Mouse (Mus musculus) ovary, postnatal 10 days (tissue): Measurements from ENCODE around the gene Fam167b.
"Not testable (repeated sequence)": the region's sequence is repeated elsewhere in the genome, so short reads cannot be mapped to it uniquely, and the experiment has no call there.

ENCODE experiments used
- DNase-seq: peaks from one replicate; pipeline ENCODE4 v3.0.0; 2022; ENCODE audit warnings: low spot score

Fam167b gene

DNA sequence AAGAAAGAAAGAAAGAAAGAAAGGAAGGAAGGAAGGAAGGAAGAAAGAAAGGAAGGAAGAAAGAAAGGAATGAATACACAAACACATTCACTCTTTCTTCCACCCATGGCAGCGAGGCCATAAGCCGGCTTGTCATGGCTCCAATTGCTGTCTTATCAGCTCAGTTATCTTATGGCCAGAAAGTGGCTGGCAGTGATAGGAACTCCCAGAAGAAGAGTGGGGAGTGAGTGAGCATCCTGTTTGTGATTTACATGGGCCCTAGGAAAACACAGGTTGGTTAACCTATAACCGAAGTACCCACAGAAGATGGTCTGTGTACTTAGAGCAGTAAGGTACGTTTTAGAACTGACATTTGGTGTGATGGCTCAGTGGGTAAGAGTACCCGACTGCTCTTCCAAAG is 17.2 kb downstream of the Fam167b start:
- no peak for DNase-seq

DNA sequence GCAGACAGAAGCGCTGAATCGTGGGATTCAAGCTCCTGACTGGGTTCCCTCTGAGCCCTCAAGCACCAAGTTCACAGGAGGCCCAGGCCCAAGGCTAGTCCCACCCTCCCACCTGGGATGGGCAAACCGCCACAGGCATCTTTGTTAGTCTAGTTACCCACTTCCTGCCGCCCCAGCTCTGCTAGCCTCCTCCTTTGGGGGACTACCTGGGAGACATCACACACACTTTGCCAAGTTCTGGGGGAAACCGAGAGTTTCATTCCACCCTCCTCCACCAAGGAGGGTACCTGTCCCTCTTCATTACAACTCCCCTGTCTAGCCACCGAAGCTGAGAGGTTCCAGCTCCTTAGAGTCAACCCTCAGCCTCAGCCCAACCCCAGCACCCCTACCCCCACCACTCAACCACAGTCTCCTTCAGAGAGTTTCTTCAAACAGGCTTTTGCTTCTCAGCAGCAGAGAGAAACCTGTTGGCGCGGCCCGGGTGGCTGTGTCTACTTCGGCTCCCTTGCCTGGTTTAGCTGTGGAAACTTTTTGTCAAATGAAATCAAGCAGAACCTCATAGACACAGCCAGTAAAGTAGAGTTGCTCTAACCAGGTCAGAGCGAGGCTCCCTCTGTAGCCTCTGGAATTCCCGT is 19.9 kb downstream of the Fam167b start:
- DNase-seq: no peak

DNA sequence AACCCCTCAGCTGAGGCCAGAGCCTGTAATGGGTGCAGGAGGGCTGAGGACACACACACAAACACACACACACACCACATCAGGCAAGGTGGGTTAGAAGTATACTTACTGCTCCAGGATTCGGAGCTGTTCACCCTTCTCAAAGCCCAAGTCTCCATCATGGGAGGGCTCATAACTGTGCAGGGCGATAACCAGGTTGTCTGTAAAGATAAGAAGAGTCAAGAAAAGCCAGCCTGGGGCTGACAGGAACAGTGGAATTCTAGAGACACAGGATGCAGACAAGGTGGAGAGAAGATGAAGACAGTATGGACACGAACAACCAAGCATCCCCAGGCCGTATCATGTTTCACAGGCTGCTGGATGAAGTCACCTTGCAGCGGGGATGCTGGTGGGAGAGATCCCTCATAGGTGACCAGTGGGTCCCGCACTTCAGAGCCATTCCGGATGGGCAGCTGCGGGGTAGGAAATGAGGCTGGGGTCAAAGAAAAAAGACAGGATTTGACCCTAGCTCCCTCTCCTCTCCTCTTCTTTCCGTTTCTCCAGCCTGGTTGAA is 21.0 kb downstream of the Fam167b start:
- no peak for DNase-seq

DNA sequence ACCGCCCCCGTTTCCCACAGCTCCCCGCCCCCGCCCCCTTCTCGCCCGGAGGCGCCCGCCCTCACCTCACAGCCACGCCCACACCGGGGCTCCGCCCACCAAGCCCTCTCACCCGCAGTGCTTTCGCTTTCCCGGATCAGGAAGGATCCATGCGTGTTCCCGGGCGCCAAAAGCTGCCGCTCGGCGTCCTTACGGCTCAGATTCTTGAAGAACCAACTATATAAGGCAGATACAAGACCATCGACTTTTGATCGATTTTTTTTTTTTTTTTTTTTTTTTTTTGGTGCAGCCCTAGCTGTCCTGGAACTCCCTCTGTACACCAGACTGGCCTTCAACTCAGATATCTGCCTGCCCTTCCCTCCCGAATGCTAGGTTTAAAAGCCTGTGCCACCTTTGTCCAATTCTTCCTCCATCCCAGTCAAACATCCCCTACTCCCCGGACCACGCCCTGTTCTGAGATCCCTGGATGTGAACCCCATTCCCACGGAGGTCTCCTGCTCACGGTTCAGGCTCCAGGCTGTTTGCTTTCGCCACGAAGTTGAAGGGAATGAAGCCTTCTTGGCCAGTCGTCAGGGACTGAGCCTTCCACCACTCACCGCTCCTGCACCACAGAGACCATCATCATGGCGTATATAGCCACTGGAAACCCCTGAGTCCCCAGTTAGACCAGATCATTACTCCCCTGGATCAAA is 21.7 kb downstream of the Fam167b start:
- DNase-seq: peak; percentile 66

DNA sequence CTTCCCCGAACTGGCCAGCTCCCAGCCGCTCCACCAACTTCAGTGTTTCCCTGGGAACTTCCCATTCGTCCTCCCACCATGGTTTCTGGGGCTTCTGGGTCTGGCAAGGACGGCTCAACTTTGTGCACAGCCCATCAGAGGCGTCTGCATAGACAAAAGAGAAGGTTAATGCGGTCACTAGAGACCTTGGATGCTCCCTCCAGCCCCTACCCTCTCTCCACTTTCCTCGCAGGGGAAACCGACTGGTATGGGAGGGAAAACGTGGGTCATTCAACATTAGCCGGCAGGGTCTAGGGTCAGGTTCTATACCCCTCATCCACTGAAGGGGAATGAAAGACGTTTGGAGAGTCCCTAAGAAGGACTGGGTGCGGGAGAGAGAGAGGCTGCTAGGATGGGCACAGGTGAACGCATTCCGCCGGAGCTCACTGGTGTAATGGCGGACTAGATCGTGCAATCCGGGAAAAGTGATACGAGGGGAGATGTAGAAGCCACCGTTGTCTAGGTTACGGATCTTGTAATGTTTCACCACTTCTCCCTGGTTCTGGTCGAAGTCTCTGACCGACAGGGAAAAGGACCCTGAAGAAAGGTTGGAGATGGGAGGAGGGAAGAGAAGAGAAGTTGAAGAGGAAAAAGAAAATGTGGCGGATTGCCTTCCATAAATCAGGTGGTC is 22.4 kb downstream of the Fam167b start:
- peak; percentile 21 for DNase-seq

DNA sequence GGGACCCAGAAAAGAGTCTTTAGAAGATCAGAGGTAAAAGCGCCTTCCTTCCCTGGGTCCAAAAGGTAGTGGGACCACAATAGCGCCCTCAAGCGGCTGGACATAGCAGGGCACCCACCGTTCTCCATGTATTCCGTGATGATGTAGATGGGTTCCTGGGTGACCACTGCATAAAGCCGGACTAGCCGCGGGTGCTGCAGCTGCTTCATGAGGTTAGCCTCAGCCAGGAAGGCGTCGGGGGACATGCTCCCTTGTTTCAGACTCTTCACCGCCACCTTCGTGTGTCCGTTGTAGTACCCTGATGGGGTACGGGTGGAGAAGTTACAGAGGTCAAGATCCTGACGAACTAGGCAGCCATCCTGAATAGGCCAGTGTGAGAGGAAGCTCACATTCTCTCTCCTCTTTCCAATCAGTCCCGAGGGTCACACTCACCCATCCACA is 22.9 kb downstream of the Fam167b start:
- DNase-seq: peak; percentile 41

DNA sequence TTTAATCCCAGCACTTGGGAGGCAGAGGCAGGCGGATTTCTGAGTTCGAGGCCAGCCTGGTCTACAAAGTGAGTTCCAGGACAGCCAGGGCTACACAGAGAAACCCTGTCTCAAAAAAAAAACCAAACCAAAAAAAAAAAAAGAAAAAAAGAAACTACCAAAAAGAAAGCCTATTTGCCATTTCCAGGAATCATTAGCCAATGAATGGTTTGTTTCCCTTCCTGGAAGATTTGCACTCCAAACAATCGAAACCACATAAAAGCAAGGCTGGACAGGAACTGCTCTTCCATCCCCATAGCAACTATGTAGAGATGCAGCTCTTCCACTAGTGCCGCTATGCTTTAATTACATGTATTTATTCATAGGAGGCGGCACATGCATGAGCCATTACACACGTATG is 23.8 kb downstream of the Fam167b start:
- DNase-seq: not testable (repeated sequence)

DNA sequence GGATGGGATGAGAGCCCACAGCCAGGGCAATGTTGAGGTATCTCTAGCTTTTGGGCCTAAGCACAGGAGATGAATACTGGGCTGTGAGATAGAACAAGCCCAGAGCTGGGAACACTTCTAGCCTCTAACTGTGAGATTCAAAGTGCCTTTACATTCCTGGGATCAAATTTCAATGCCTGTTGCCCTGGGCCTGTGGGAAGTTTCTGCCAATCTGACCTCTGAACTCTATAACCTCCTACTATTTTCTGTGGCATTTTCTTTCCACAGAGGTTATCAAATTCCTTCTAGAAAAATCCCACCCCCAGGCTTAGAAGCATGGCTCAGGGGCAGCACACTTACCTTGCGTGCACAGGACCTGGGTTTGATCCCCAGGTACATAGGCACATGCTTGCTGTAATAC is 28.1 kb downstream of the Fam167b start:
- DNase-seq: no peak

DNA sequence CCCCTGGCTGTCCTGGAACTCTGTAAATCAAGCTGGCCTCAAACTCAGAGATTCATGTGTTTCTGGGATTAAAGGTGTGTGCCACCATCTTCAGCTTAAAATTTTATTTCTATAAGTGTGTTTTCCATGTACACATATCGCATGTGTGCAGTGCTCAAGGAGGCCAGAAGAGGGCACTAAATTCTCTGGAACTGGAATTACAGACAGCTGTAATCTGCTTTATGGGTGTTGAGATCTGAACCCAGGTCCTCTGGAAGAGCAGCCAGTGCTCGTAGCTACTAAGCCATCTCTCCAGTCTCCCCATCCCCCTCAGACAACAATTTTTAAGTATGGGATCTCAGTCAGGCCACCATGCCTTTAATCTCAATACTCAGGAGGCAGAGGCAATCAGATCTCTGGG is 29.0 kb downstream of the Fam167b start:
- DNase-seq: no peak

DNA sequence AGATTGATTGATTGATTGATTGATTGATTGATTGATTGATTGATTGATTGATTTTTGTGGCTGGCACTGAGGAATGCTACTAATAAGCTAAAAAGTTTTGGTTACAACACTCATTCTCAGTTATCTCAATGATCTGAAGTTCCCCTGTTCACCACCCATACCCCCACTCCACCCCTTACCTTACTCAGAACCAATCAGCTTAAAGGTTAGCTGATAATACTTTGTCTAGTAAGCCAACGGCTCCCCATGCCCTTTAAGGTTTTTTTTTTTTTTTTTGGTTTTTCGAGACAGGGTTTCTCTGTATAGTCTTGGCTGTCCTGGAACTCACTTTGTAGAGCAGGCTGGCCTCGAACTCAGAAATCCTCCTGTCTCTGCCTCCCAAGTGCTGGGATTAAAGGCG is 30.7 kb downstream of the Fam167b start:
- not testable (repeated sequence) for DNase-seq

DNA sequence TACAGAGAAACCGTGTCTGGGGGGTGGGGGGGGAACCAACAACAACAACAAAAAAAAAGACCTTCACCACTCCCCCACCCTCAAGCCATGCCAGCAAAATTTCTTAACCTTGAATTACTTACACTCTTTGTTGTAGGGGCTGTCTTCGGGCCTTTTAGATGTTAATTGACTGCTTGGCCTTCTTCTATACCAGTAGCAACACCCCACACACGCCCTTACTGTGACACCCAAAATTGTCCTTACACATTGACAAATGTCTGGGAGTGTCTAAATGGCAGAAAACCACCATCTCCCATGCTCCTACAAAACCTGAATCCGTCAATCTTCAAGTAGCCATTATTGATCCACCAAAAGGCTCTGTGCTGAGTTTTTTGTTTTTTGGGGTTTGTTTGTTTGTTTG is 34.2 kb downstream of the Fam167b start:
- DNase-seq: no peak

DNA sequence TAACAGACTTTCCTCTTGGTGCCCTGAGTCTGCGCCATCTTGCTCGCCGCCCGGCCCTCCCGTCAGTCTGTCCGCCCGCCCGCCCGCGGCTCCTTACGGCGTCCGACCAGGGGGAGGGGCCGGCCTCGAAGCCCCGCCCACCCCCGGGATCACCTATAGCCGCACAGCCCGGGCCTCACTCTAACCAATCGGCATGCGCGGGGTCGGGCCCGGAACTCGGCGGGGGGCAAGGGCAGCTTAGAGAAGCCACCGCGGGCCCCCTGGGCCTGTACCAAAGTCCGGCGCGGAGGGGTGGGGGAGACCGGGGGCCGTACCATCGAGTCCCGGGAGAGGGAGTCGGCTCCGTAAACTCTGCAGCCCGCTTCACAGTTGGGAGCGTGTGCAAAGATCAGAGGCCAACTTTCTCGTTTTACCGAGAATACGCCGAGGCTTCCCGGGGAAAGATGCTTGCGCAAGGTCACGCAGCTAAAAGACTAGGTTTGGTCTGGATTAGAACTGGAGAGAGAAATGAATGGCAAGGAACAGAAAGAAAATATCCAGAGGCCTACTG is 35.7 kb downstream of the Fam167b start, which contains the start of gene Hdac1:
TSS of gene Hdac1 (minus strand) at position 122 of the 550 bp plus-strand sequence.
- DNase-seq: peak; percentile 96

DNA sequence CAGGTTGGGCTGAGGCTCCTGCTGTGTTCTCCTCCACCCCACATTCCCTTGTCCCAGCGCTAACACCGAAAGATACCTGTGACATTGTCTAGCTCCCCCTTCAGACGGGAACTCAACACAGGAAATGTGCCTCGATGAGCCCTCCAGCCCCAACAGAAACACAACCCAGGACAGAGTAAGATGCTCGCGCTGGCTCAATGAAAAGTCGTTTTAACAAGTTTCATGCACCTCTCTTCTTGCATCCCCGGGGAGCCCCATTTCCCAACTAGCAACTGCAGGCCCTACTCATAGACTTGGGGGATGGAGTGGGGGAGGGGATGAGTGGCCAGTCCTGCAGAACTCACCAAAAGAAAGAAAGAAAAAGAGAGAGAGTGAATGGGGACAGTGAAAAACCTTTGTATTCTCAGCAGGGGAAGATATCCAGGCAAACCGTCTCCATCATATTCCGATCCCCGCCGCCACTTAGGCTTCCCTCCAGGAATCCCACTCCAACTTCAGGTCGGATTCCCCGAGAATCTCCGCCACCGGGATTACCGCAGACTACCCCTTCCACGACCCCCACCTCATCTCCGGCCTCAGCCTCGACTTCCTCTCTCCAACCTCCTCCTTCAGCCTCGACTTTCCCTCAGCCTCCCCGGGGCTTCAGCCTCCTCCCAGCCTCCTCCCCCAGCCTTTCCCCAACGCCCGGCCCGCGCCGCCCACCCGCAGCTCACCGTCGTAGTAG is 36.3 kb downstream of the Fam167b start:
- DNase-seq: no peak

DNA sequence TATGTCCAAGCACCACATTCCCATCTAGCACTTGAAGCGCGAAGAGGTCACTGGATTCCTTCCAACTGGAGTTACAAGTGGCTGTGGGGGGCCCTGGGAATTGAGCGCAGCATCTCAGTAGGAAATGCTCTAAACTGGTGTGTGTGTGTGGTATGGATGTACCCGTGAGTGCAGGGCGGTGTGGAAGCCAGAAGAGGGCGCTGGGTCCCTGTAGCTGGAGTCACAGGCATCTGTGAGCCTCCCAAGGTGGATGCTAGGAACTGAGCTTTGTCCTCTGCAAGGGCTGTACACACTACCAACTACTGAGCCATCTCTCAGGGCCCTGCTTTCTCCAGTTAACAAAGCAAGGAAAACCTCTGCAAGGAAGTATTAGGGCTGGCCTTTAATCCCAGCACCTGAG is 38.3 kb downstream of the Fam167b start:
- no peak for DNase-seq

DNA sequence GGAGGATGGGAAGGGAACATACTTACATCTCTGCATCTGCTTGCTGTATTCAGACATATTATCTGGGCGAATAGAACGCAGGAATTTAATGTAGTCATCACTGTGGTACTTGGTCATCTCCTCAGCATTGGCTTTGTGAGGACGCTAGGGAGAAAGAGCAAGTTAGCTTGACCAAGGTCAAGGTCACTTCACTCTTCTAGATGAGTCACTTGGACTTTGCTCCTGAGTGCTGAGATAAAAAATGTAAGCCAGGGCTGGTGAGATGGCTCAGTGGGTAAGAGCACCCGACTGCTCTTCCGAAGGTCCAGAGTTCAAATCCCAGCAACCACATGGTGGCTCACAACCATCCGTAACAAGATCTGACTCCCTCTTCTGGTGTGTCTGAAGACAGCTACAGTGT is 49.4 kb downstream of the Fam167b start:
- DNase-seq: not testable (repeated sequence)
